Mouse (Mus musculus): ENCODE measurements around the gene Vdac2.

The Vdac2 gene

GRCm38 (mm10) chr14:21853456-21854109 lies 28.5 kb downstream of the Vdac2 start:
- peak; percentile 63 for DNase-seq

- DNase-seq, result no peak
Measured at GRCm38 (mm10) chr14:21854271-21854670, 29.2 kb downstream of the Vdac2 start.

- no peak for DNase-seq
Measured at GRCm38 (mm10) chr14:21855961-21856360, 30.9 kb downstream of the Vdac2 start.

- DNase-seq, result no peak
Measured at GRCm38 (mm10) chr14:21856886-21857285, 31.8 kb downstream of the Vdac2 start.

GRCm38 (mm10) chr14:21866291-21866690 lies 41.3 kb downstream of the Vdac2 start:
- DNase-seq, result no peak

- DNase-seq, result no peak
Measured at GRCm38 (mm10) chr14:21866816-21867215, 41.8 kb downstream of the Vdac2 start.

GRCm38 (mm10) chr14:21890430-21890829 lies 65.4 kb downstream of the Vdac2 start:
- no peak for DNase-seq

- no peak for DNase-seq
Measured at GRCm38 (mm10) chr14:21891581-21892340, 66.7 kb downstream of the Vdac2 start.

- DNase-seq, result no peak
Measured at GRCm38 (mm10) chr14:21892341-21892659, 67.3 kb downstream of the Vdac2 start.
